Mouse (Mus musculus) 416B (cell line): ENCODE results near the gene Arhgap45.
A peak's percentile ranks its signal among the peaks of the same experiment; 100 is the strongest.

Experiments used
- DNase-seq: peaks from one replicate; pipeline ENCODE4 v3.0.0; 2011; ENCODE audit warnings: low read depth

The Arhgap45 gene

DNA sequence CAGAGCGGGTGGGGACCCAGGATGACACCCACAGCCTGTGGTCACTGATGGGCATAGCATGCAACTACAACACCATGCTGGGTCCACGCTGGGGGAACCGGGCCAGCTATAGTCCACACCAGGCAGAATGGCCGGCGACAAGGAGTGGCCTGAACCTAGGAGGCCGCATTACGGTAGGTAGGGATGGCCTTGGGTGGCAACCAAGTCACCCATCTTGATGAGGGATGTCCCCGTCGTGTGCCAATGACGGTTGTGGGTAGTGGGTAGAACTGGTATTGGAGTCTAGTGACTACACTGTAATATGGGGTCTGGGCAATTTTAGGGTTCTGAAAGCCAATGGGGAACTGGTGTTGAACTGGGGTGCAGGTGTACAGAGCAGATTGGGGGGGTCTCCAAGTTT lies 478 bp downstream of the Arhgap45 start:
- DNase-seq, result peak; percentile 76

DNA sequence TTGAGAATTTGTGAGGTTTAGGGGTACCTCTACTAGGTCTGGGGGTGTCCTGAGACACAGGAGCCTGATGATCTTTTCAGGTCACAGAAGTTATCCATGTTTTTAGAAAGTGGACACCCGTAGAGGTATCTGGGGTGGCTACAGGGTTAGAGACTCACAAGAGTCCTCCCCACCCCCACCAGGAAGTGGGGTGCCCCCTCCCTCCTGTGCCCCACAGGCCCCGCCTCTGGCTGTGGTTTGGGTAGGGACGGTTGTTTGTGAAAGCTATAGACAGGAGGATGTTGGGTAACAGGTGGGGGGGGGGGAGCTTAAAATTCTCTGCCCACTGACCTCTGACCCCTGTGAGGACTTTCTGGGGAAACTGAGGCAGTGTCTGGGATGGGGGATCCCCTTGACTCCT lies 908 bp downstream of the Arhgap45 start:
- DNase-seq, result peak; percentile 94

- no peak for DNase-seq
Observed at GRCm38 (mm10) chr10:80017771-80018170, 1.3 kb downstream of the Arhgap45 start.

DNA sequence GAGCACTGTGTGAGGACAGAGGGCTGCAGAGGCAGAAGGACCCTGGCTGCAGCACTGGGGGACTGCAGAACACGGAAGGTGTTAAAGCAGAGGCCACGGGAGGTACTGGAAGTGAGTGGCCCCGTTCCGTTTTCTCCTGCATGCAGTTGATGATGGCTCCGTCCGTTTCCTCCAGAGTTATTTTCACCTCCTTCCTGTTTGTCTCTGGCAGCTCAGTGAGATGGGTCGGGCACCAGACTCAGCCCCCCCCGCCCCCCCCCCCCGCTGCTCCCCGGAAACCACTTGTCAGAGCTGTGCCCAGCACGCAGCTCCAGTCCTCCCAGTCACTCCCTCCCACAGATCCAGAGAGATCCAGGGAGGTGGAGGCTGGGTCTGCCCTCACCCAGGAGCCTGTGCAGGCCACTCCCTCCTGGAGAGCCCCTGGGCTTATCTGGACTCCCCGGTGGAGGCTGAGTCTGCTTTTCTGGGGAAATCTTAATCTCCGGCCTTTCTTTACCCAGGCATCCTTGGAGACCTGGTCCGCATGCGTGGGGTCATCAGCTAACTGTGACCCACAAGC lies 2.4 kb downstream of the Arhgap45 start:
- peak; percentile 60 for DNase-seq

DNA sequence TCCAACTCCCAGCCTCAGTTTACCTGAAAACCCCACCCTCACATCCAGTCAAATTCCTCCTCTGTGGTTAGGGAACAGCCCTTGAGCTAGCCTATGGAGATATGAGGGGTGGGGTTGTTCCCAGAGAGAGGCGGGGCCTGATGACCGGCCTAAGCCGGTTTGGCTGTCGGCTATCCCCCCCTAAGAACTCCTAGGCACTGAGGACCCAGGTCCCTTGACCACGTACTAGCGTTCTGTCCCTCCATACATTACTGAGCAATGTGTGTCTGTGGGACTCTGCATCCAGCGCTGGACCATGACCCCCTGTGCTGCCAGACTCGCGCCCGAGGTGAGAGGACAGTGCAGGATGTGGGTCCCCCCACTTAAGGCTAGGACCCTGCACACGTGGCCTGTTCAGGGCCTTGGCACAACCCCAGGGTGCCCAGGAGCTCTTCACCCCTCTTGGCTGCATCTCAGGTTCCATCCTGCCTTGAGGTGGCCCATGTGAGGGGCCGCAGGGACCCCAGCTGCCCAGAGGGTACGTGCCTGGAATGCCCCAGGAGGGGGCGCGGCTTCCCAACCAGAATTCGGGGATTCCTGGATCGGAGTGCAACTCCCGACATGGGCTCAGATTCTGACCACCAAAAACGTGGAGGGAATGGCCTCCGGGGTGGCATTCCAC lies 3.1 kb downstream of the Arhgap45 start:
- no peak for DNase-seq

DNA sequence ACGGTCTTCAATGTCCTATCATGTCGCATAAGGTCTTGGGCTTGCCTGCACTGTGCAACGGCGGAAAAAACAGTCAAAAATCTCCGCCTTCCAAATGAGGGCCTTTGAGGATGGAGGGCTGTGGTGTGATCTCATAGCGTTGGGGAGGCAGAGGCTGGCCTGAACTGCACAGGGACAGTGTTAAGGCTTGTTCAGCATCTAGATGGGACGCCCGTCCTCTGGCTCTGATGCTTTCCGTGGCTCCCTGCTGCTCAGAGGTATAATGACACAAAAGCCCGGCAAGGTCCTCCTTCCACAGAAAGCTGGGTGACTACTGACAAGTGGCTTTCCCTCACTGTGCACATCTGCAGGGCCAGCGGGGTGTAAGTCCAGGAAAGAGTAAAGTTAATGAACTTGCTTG lies 3.7 kb downstream of the Arhgap45 start:
- no peak for DNase-seq

GRCm38 (mm10) chr10:80020603-80021319 lies 4.3 kb downstream of the Arhgap45 start:
- DNase-seq, result peak; percentile 37

DNA sequence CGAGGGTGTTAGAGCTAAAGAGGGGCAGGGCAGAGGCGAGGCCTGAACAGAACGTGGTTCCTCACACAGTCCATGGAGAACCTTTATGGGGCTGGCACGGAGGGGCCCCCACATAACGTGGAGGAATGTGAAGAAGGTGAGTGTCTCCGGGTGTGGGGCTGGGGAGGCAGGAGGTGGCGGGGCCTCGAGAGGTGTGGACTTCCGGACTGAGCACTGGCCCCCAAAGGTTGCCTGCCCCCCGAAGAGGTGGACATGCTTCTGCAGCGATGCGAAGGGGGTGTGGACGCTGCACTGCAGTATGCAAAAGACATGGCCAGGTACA lies 4.8 kb downstream of the Arhgap45 start:
- DNase-seq, result no peak

DNA sequence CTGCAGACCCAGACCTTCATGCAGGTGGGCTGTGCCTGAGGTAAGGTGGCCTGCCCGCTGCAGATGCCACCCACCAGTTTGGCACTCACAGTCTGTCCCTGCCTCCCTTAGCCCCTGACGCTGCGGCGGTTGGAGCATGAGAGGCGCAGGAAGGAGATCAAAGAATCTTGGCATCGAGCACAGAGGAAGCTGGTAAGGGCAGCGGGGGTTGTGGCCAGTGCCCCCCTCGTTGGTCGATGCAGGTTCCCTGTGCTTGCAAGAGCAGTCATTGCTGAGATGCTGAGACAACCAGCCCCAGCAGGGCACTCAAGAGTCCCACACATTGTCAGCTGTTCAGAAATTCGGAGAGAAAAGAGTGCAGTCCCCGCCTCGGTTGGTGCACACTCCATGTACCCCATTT lies 5.7 kb downstream of the Arhgap45 start:
- DNase-seq, result no peak

DNA sequence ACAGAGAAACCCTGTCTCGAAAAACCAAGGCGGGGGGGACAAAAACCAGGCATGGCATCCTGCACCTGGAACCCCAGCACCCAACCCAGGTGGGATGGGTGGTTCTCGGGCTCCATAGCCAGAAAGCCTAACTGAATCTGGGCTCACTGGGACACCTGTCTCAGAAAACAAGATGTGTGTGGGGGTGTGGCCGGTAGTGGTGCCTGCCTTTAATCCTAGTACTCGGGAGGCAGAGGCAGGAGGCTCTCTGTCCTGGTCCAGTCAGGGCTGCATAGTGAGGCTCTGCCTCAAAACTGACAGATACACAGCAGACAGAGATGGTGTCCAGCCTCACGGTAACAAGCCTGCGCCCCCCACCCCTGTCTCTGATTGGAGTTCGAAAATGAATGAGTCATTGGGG lies 6.4 kb downstream of the Arhgap45 start:
- no peak for DNase-seq

- peak; percentile 38 for DNase-seq
Observed at GRCm38 (mm10) chr10:80023758-80024157, 7.3 kb downstream of the Arhgap45 start.

GRCm38 (mm10) chr10:80024229-80025043 lies 8.0 kb downstream of the Arhgap45 start:
- peak; percentile 36 for DNase-seq

- no peak for DNase-seq
Observed at GRCm38 (mm10) chr10:80025044-80025347, 8.5 kb downstream of the Arhgap45 start.

GRCm38 (mm10) chr10:80025463-80025862 lies 9.0 kb downstream of the Arhgap45 start:
- no peak for DNase-seq

DNA sequence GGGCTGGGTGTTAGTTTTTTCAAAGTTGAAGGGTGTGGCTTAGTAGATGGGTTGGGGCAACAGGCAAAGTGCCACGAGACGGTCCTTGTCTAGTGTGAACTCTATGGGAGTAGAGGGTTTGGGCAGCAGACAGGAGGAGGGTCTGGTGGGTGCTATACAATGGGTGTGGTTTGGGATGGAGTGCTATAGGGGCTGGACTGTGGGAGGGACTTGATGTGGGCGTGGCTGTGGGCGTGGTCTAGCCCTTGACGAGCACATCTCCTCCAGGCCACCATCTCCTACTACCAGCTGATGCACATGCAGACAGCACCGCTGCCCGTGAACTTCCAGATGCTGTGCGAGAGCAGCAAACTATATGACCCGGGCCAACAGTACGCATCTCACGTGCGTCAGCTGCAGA lies 9.4 kb downstream of the Arhgap45 start:
- peak; percentile 42 for DNase-seq

GRCm38 (mm10) chr10:80027681-80028520 lies 11.4 kb downstream of the Arhgap45 start:
- peak; percentile 37 for DNase-seq

GRCm38 (mm10) chr10:80028521-80028846 lies 12.0 kb downstream of the Arhgap45 start:
- DNase-seq, result no peak

DNA sequence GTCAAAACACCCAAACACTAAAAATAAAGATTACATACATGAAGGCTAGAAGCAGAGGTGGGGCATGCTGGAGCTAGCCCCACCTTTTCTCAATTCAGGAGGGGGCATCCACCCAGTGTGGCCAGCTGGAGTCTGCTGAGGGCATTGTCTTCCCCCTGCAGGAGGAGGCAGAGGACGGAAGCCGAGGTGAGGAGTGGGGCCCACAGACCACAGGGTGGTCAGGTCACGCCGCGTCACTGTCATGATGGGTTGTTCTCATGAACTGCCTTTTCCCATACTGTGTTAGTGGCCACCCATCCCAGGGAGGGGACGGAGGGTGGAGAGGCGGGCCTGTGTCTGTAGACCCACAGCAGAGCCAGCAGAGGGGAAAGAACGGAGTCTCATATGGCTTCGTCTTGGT lies 13.7 kb downstream of the Arhgap45 start:
- peak; percentile 68 for DNase-seq

DNA sequence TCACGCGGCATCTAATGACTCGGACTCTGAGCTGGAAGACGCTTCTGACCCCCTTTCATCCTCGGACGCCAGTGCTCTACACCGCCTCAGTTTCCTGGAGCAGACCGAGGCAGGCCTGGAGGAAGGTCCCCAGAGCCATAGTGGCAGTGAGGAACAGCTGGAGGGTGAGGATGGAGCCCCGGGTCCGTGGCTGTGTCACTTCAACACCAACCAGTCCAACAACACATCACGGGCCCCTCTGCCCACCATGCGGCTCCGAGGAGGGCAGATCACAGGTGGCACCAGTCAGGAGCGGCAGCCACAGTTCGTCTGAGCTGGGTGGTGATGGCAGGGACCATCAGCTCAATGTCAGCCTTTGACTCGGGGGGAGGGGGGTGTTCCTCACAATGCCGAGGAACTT lies 14.3 kb downstream of the Arhgap45 start:
- no peak for DNase-seq

DNA sequence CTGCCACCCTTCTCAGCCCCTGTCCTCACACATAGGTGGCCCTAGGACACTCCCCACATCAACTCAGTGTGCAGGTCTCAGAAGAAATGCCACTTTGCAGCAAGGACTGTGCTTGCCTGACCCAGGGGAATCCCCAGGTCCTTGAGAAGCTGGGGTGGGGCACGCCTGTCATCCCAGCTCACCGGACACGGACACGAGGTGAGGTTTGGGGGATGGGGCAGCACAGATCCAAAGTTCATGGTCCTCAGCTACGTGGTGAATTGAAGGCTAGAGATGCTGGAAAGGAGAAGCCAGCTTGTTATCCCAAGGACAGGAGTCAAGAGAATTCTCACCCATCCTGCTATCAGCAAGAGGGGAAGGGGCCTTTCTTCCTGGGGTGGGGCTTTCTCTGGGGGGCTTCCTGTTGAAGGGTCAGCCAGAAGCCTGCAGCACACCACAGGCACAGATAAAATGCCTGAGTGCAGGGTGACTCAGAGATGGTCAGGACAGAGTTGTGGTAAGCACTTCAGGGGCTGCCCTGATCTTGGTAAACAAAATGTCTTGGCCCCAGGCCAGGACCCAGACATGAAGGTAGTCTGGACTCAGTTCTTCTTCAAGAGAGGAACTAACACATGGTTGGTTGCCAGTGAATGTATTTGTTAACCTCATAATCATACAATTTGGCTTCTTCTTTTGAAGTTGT lies 16.5 kb downstream of the Arhgap45 start:
- peak; percentile 100 for DNase-seq

DNA sequence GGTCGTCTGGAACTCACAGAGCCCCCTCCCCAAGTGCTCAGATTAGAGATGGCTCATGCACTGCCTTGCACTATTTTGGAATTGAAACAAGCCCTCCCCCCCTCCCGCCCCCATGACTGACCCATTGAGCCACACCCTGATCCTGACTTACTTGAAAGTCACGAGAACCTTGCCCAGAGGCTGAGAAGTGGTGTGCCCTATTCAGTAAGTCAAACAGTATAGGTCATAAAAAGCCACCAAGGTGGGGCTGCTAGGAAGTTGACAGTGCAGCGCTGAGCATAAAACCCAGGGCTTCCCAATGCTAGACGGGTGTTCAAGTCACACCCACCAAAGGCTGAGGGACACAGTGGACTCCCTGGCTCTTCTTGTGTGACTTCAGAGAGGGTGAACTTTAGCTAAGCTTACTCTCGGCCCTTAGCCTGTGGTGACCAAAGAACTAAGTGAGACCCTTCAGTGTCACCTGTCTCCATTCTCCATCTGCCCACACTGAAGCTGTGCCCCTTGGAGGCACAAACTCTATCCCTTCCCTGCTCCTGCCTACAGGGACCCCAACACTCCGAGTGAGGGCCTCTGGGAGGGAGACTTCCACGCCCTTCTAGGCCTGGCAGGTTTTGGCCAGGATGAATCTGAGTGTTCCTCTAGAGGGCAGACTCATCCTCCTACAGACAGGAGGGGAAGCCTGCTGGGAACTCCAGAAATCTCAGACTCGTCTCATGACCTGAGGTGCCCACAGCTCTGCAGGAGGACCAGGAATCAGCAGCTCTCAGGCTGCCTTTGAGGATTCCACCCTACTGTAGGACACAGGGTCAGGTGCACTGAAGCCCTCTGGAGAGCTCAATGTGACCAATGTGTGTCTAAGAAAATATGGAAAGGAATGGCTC lies 17.3 kb downstream of the Arhgap45 start:
- peak; percentile 90 for DNase-seq
